Mouse (Mus musculus): Measurements from ENCODE around the gene Dnajb12.

Gene Dnajb12

GRCm38 (mm10) chr10:59889953-59890751 lies 10.8 kb downstream of the Dnajb12 start:
- in situ Hi-C loops (cut with MboI; ENCODE audit: unreplicated experiment in 2 of 2) = loop anchor here (5.0 to 25.0 kb wide), 10 partner anchors 117 to 1797 kb away; partner anchors contain the start of genes Gm17455 (in 2 of the 2), Sar1a (in 1 of the 2), Sgpl1 (in 1 of the 2) and Tysnd1 (in 1 of the 2)

- in situ Hi-C loops (cut with MboI; ENCODE audit: unreplicated experiment in 2 of 2) = loop anchor here (5.0 to 25.0 kb wide), 7 partner anchors 114 to 1794 kb away; partner anchors contain the start of genes Gm17455 (in 1 of the 2), Sar1a (in 1 of the 2), Sgpl1 (in 1 of the 2) and Tysnd1 (in 1 of the 2)
These were observed 13.6 kb downstream of the Dnajb12 start for GRCm38 (mm10) chr10:59892977-59893376.

- in situ Hi-C loops (cut with MboI; ENCODE audit: unreplicated experiment in 2 of 2) = loop anchor here (5.0 to 25.0 kb wide), 9 partner anchors 58 to 1793 kb away; partner anchors contain the start of genes Ddit4 (in 2 of the 2), Anapc16 (in 1 of the 2), Ascc1 (in 1 of the 2) and Gm17455 (in 1 of the 2)
These were observed 15.2 kb downstream of the Dnajb12 start for GRCm38 (mm10) chr10:59894251-59895160.

DNA sequence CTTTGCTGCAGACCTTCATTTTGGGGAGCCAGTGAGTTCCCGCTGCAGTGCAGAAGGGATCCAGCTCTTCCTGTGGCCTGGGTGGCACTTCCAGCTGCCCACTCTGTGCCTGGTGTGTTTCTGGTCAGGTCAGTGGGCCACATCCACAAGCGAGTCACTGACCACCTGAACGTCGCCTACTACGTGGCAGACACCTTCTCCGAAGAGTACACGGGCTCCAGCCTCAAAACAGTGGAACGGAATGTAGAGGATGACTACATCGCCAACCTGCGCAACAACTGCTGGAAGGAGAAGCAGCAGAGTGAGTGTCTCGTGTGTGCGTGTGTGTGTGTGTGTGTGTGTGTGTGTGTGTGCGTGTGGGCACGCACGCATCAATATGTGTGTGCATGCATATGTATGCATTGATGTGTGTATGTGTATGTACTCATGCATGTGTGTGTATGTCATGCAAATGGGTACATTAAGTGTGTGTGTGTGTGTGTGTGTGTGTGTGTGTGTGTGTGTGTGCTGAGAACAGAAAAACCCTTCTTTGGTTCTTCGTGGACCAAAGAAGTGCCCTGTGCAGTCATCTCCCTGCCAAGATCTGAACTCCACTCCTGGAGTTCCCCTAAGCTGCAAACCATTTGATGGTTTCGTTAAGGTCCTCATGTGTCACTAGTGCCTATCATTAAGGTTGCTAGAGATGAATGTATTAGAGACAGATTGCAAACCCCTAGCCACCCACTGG lies 16.3 kb downstream of the Dnajb12 start:
- in situ Hi-C loops (cut with MboI; ENCODE audit: unreplicated experiment in 2 of 2) = loop anchor here (5.0 to 25.0 kb wide), 6 partner anchors 57 to 1792 kb away; partner anchors contain the start of genes Ddit4 (in 2 of the 2), Anapc16 (in 1 of the 2), Ascc1 (in 1 of the 2) and Gm17455 (in 1 of the 2)

DNA sequence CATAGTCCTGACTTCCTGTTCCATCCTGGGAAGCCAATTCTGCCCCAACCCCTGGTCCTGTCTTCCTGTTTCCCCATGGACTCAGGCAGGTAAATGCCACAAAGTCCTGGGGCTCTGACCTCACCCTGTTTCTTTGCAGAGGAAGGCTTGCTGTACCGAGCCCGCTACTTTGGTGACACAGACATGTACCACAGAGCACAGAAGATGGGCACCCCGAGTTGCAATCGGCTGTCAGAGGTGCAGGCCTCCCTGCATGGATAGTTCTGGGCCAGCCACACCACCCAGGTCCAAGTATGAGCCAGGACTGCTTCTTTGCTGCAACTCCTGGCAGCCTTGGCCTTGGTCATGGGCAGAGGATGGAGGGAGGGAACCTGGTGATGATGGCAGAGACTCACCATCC lies 16.9 kb downstream of the Dnajb12 start:
- in situ Hi-C loops (cut with MboI; ENCODE audit: unreplicated experiment in 2 of 2) = loop anchor here (5.0 to 25.0 kb wide), 6 partner anchors 56 to 1791 kb away; partner anchors contain the start of genes Ddit4 (in 2 of the 2), Anapc16 (in 1 of the 2), Ascc1 (in 1 of the 2) and Gm17455 (in 1 of the 2)

GRCm38 (mm10) chr10:59896911-59897331 lies 17.6 kb downstream of the Dnajb12 start:
- in situ Hi-C loops (cut with MboI; ENCODE audit: unreplicated experiment in 2 of 2) = loop anchor here (5.0 to 25.0 kb wide), 6 partner anchors 55 to 1790 kb away; partner anchors contain the start of genes Ddit4 (in 2 of the 2), Anapc16 (in 1 of the 2), Ascc1 (in 1 of the 2) and Gm17455 (in 1 of the 2)

GRCm38 (mm10) chr10:59897511-59897910 lies 18.2 kb downstream of the Dnajb12 start:
- in situ Hi-C loops (cut with MboI; ENCODE audit: unreplicated experiment in 2 of 2) = loop anchor here (5.0 to 25.0 kb wide), 6 partner anchors 55 to 1790 kb away; partner anchors contain the start of genes Ddit4 (in 2 of the 2), Anapc16 (in 1 of the 2), Ascc1 (in 1 of the 2) and Gm17455 (in 1 of the 2)

DNA sequence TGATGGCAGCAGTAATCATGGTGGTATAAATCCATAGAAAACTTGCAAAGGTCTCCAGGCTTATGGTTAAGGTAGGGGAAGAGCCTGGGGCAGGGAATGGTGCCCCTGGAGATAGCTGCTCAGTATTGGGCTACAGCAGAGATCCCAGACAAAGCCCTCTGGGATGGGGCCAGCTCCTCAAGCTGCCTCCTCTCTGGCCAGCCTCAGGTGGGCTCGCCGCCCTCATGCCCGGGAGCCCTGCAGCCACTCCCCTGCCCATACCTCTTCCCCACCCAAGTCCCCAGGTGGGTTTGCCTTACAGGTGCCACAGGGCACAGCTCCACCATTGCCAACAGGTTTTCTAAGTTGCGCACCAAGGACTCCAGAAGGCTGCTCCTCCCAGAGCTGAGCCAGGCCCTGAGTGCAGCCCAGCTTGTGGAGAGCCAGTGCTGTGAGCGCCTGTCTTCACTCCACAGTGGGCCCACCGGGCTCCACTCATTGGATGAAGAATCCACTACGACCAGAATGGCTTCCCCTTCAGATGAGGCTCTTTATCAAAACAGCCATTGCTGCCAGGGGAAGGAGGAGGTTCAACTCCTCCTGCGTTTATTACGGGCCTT lies 18.9 kb downstream of the Dnajb12 start:
- in situ Hi-C loops (cut with MboI; ENCODE audit: unreplicated experiment in 2 of 2) = loop anchor here (5.0 to 25.0 kb wide), 6 partner anchors 54 to 1789 kb away; partner anchors contain the start of genes Ddit4 (in 2 of the 2), Anapc16 (in 1 of the 2), Ascc1 (in 1 of the 2) and Gm17455 (in 1 of the 2)

DNA sequence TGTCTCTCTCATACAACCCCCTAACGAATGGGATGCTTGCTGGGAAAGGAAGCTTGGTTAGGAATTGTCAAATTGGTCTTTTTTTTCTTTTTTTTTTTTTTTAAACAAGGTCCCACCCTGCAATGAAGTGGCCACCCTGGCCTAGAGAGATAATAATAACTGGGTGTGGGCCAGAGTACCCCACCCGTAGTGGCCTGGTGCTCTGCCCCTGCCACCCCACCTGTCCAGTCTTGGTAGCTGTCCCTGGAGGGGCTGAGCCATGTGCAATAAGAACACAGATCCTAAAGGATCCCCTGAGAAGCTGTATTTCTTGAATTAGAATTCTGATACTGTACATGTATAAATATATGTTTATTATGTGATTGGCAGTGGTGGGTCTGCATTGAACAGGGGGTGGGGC lies 19.6 kb downstream of the Dnajb12 start:
- in situ Hi-C loops (cut with MboI; ENCODE audit: unreplicated experiment in 2 of 2) = loop anchor here (5.0 to 25.0 kb wide), 6 partner anchors 53 to 1788 kb away; partner anchors contain the start of genes Ddit4 (in 2 of the 2), Anapc16 (in 1 of the 2), Ascc1 (in 1 of the 2) and Gm17455 (in 1 of the 2)

- in situ Hi-C loops (cut with MboI; ENCODE audit: unreplicated experiment in 2 of 2) = loop anchor here (5.0 to 25.0 kb wide), 6 partner anchors 53 to 1788 kb away; partner anchors contain the start of genes Ddit4 (in 2 of the 2), Anapc16 (in 1 of the 2), Ascc1 (in 1 of the 2) and Gm17455 (in 1 of the 2)
These were observed 20.2 kb downstream of the Dnajb12 start for GRCm38 (mm10) chr10:59899341-59900173.

GRCm38 (mm10) chr10:59900174-59900435 lies 20.7 kb downstream of the Dnajb12 start:
- in situ Hi-C loops (cut with MboI; ENCODE audit: unreplicated experiment in 2 of 2) = no loop called here

- in situ Hi-C loops (cut with MboI; ENCODE audit: unreplicated experiment in 2 of 2) = no loop called here
These were observed 21.6 kb downstream of the Dnajb12 start for GRCm38 (mm10) chr10:59900939-59901338.

- in situ Hi-C loops (cut with MboI; ENCODE audit: unreplicated experiment in 2 of 2) = no loop called here
These were observed 22.1 kb downstream of the Dnajb12 start for GRCm38 (mm10) chr10:59901463-59901862.

GRCm38 (mm10) chr10:59901986-59902605 lies 22.7 kb downstream of the Dnajb12 start:
- in situ Hi-C loops (cut with MboI; ENCODE audit: unreplicated experiment in 2 of 2) = no loop called here

DNA sequence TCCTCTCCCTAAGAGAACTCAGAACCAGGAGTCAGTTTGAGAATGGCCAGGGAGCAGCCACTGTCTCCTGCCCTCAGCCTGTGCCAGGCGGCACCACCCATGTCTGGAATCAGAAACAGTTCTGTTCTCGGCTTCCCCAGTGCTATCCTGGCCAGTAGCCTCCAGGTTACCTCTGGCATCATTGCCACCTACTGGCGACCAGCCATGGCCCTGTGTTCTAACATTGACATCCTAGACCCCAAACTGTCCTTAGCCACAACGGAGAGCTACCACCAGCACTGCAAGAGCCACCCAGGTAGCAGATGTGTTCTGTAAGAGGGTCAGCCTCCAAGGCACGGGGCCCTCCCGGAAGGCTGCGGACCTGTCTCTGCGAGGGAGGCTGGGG lies 23.2 kb downstream of the Dnajb12 start:
- in situ Hi-C loops (cut with MboI; ENCODE audit: unreplicated experiment in 2 of 2) = no loop called here

- in situ Hi-C loops (cut with MboI; ENCODE audit: unreplicated experiment in 2 of 2) = no loop called here
These were observed 23.8 kb downstream of the Dnajb12 start for GRCm38 (mm10) chr10:59903170-59903569.

DNA sequence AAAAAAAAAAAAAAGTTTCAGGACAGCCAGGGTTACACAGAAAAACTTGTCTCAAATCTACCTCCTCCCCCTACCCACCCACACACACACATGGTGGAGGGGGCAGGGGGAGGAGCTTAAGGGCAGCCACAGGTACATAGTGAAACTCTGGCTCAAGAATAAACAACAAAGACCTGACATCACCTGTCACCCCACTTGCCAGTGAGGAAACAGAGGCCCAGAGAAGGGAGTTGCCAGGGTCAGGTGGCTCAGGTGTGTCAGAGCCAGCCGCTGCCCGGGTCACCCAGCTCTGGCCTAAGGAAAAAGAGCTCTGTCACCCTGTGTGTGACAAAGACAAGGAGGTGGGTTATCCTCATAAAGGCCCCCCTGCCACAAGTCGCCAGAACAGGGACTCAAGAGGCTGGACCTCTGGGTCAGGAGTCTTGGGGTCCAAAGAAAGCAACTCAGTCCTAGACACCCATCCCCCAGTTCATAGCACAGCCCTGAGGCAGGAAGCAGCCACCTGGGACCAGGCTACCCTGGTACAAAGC lies 27.8 kb downstream of the Dnajb12 start:
- in situ Hi-C loops (cut with MboI; ENCODE audit: unreplicated experiment in 2 of 2) = no loop called here
